Mouse (Mus musculus) cerebellum, adult 2 months (tissue): ENCODE results near the gene Tmem185b. TPM values are rescaled to one million over a fixed set of nuclear protein-coding genes. Genes with fewer than 3 reads are reported as not detected.

Source experiments
- DNase-seq, 2 experiments: peaks; one replicate each; pipeline ENCODE4 v3.0.0; 2021
- H3K27ac ChIP-seq: fragments of 200-500 bp; 2 replicates; pipeline ENCODE4 v1.5.1; 2012; ENCODE audit warnings: low read length, control low read depth, inconsistent platforms; ENCODE audit not compliant: insufficient read depth
- H3K27me3 ChIP-seq: fragments of 200-500 bp; 2 replicates; pipeline ENCODE4 v1.6.1; 2012; ENCODE audit warnings: inconsistent platforms, mild to moderate bottlenecking, low read length, moderate library complexity; ENCODE audit not compliant: control insufficient read depth, insufficient read depth
- H3K4me1 ChIP-seq: fragments of 200-500 bp; 2 replicates; pipeline ENCODE4 v1.6.1; 2011; ENCODE audit warnings: low read length; ENCODE audit not compliant: control insufficient read depth, insufficient read depth
- H3K4me3 ChIP-seq: fragments of 200-500 bp; replicated peaks from 2 replicates; pipeline ENCODE3; 2011; ENCODE audit warnings: mild to moderate bottlenecking, low read depth, low read length, control low read depth; ENCODE audit not compliant: insufficient read depth
- CTCF ChIP-seq: fragments of 200-500 bp; IDR thresholded peaks from 2 replicates; pipeline ENCODE4 v1.5.1; 2011; ENCODE audit warnings: low read depth, mild to moderate bottlenecking, control low read depth, low read length, moderate library complexity, borderline replicate concordance; ENCODE audit not compliant: insufficient read depth
- POLR2A ChIP-seq: fragments of 200-500 bp; IDR thresholded peaks from 2 replicates; pipeline ENCODE4 v1.6.1; 2011; ENCODE audit warnings: low read length, control low read depth, borderline replicate concordance; ENCODE audit not compliant: insufficient read depth
- WGBS: fragments of 180-500 bp; shearing (Covaris S2); methylation state at CpG from one replicate; pipeline ENCODE4 v1.1.7; 2018; 5-methylcytosine and 5-hydroxymethylcytosine counted together
- polyA plus RNA-seq: library from polyadenylated mRNA; depleted of rRNA; stranded (reverse); fragments of >200 nt; gene quantifications from 2 replicates; pipeline ENCODE4 v1.2.3, GENCODE M21; 2012

The Tmem185b gene
- polyA plus RNA-seq, 1 experiment = 13.0 TPM

DNA sequence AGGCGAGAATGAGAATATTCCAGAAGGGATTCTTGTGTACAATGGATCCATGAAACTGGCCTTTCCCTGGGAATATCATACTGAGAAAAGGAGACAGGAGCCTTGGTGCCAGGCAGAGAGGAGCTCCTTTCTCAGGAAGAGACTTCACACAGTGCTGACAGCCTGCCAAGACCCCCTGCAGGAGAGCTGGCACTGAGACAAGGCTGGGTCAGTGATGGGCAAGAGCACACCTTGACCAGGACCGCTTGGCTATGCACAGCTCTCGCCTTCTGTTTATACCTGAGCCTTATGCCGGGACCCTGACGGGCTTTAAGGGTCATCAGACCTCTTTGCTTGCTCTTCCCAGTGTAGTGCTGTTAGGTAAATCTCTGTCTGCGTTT, 30.6 kb upstream of the Tmem185b start:
- 17% methylated on average over 6 of the region's 6 CpGs for WGBS
- Histone ChIP-seq H3K27ac (peak overlapping the region; percentile 44), H3K27me3 (no peaks in the 10 kb centered on the region), H3K4me3 (no peak overlapping the region), H3K4me1 (peaks cover 17% of the 10 kb centered on the region)
- TF ChIP-seq POLR2A (no peak), CTCF (no peak)
- peak; percentile 89 to 94 for DNase-seq

DNA sequence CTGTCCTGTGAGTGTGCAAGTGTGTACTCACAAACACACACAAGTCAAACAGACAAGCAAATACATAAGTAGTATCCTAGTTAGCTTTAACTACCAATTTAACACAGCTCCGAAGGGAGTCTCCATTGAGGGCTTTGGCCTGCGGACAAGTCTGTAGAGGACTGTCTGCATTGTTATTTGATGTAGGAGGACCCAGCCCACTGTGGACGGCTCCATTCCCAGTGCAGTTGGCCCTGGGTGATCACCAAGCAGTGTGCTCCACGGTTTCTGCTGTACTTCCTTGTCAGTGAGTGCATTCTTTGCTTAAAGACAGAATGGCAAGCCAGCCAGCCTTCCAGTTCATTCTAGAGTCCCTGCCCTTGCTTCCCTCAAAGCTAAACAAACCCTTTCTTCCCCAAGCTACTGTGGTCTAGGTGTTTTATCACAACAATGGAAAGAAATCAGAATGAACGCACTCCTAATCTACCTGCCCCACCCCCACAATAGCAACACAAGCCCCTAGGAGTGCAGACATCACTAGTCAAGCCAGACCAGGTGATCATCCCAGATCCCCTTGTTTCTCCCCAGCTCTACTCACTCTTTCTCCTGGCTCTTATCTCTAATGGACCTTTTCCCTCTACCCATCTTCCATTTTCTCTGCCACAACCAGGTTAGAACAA, 28.5 kb upstream of the Tmem185b start:
- no peak for DNase-seq
- H3K27me3 ChIP-seq = no peaks in the 10 kb centered on the region
- H3K4me3 ChIP-seq = no peak overlapping the region
- 92% methylated on average over 5 of the region's 5 CpGs for WGBS
- peaks cover 13% of the 10 kb centered on the region for H3K4me1 ChIP-seq
- H3K27ac ChIP-seq = no peak overlapping the region
- TF ChIP-seq CTCF (no peak), POLR2A (no peak)

DNA sequence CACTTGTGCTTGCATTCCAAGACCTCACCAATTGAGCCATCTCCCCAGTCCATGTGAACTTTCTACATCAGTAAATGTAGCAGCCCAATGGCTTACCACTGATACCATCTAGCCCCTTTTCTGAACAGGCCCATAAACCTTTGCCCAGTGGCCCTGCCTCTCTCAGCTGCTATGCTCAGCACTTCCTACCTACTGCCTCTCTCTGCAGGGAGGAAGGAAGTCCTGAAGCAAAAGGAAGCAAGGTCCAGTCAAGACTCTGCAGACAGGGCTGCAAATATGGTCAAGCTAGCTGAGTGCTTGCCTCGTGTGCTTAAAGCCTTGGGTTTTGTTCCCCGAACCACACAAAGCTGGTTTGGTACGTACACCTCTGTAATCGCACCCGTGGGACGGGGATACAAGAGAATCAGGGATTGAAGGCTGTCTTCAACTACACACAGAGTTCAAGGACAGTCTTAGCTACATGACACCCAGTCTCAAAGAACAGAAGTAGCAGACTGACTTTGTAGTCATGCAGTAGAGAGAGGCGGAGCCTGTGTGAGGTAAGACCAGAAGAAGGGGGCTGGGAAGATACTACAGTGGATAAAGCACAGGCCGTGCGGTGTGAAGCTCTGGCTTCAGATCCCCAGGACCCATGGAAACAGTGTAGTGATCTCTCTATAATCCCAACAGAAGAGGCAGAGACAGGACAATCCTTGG, 27.3 kb upstream of the Tmem185b start:
- 93% methylated on average over 9 of the region's 9 CpGs for WGBS

DNA sequence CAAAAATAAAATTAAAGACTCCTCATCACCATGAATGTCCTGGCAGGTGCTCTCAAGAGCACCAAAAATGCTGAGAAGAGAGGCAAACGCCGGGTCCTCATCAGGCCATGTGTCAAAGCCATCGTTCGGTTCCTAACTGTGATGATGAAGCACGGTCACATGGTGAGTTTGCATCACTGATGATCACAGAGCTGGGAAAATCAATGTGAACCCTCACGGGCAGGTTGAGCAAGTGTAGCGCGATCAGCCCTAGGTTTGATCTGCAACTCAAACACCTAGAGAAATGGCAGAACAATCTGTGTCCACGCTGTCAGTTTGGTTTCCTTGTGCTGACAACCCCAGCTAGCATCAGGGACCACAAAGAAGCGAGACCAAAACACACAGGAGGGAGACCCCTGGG, 26.5 kb upstream of the Tmem185b start:
- no peak for DNase-seq
- no peak for TF ChIP-seq CTCF
- TF ChIP-seq POLR2A = no peak
- 92% methylated on average over 10 of the region's 10 CpGs for WGBS
- peaks cover 13% of the 10 kb centered on the region for H3K4me1 ChIP-seq
- H3K27me3 ChIP-seq = no peaks in the 10 kb centered on the region
- H3K27ac ChIP-seq = no peak overlapping the region
- no peak overlapping the region for H3K4me3 ChIP-seq

More for the DNA sequence above, 27.3 kb upstream of the Tmem185b start:
- Histone ChIP-seq H3K27ac (no peak overlapping the region), H3K4me3 (no peak overlapping the region), H3K27me3 (no peaks in the 10 kb centered on the region), H3K4me1 (peaks cover 13% of the 10 kb centered on the region)
- TF ChIP-seq POLR2A (no peak), CTCF (no peak)
- DNase-seq = no peak

DNA sequence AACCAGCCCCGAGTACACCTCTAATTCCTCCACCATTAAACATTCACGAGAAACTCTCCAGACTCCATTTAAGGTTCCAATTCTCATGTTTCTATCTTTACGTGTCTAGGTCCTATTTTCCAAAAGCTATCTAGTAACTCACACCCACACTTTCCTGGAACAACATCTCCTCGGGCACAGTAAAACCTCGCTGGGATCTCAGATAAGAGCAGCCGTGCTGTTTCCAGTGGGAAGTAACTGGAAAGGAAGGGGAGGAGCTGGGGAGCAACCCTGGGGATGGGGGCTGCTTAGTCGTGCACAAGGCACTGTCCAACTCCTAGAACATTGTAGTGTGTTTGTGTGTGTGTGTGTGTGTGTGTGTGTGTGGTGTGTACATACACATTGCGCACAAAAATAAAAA, 24.1 kb upstream of the Tmem185b start:
- DNase-seq = no peak
- H3K27me3 ChIP-seq = no peaks in the 10 kb centered on the region
- H3K27ac ChIP-seq = no peak overlapping the region
- TF ChIP-seq POLR2A = no peak
- TF ChIP-seq CTCF = no peak
- H3K4me1 ChIP-seq = no peaks in the 10 kb centered on the region
- 87% methylated on average over 8 of the region's 8 CpGs for WGBS
- H3K4me3 ChIP-seq = no peak overlapping the region

DNA sequence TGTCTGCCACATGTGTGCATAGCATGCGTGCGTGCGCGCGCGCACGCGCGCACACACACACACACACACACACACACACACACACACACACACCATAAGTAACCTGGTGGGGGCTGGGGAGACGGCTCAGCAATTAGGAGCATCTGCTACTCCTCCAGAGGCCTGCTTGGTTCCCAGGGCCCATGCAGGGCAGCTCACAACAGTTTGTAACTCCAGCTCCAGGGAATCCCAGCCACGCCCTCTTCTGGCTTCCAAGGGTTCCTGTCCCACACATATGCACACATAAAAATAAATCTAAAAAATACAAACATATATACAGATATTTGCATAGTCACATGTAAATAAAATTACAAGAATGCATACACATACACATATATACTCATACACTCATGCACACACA, 23.2 kb upstream of the Tmem185b start:
- Histone ChIP-seq H3K4me3 (no peak overlapping the region), H3K4me1 (no peaks in the 10 kb centered on the region), H3K27me3 (no peaks in the 10 kb centered on the region), H3K27ac (no peak overlapping the region)
- no peak for DNase-seq
- TF ChIP-seq CTCF (no peak), POLR2A (no peak)
- 85% methylated on average over 11 of the region's 11 CpGs for WGBS

DNA sequence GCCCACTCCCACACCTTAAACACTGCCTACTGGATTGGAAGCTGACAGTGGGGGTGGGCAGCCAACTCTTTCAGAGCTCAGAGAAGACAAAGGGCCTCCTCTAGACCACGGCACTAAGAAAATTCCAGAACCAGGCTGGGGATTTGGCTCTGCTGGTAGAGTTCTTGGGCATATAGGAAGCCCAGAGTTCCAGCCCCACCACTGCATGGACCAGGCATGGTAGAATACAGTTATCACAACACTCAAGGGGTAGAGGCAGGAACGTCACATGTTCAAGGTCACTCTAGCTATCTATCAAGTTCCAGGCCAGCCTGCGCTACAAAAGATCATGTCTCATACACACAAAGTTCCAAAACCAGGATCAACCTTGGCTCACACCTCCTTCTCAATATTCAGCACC, 22.8 kb upstream of the Tmem185b start:
- no peak for DNase-seq
- Histone ChIP-seq H3K27me3 (no peaks in the 10 kb centered on the region), H3K4me3 (peak overlapping the region; percentile 37), H3K4me1 (no peaks in the 10 kb centered on the region), H3K27ac (no peak overlapping the region)
- TF ChIP-seq CTCF (no peak), POLR2A (no peak)
- WGBS = 94% methylated on average over 3 of the region's 3 CpGs

DNA sequence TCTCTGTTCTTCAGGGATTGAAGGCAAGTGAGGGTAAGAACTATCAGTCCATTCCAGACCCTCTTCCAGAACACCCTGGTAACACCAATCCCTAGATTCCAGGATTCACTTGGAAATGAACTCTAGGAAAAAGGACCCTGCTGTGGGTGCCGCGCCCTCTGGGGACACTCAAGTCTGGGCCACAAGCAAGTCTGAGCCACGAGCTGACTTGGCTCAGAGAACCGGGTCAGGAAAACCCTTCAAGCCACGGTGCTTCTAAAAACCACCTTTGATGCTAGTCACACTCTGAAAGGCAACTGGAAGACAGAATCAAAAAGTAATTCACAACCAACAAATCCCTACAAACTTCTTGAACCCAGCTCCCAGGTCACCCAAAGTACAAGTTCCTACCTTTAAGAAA, 22.2 kb upstream of the Tmem185b start:
- peak overlapping the region; percentile 71 for H3K4me3 ChIP-seq
- H3K27me3 ChIP-seq = no peaks in the 10 kb centered on the region
- WGBS = 7% methylated on average over 5 of the region's 5 CpGs
- peak in 1 of 2 experiments; percentile 27 for DNase-seq
- no peak for TF ChIP-seq POLR2A
- no peak for TF ChIP-seq CTCF
- no peaks in the 10 kb centered on the region for H3K4me1 ChIP-seq
- H3K27ac ChIP-seq = no peak overlapping the region
